Mouse (Mus musculus) liver, postnatal 0 days (tissue): Measurements from ENCODE around the gene Grid2.

Experiments
- CTCF ChIP-seq: sonication (generic); IDR thresholded peaks from 2 replicates; pipeline ENCODE4 v1.5.1; 2016; ENCODE audit warnings: antibody characterized with exemption, low read depth
- EP300 ChIP-seq: IDR thresholded peaks from 2 replicates; pipeline ENCODE4 v1.6.1; 2016; ENCODE audit warnings: antibody characterized with exemption, low read depth, mild to moderate bottlenecking

- TF ChIP-seq CTCF: no peak
- TF ChIP-seq EP300: no peak
These were observed 1432.7 kb downstream of the Grid2 start for GRCm38 (mm10) chr6:64688181-64688944.
